Mouse (Mus musculus) inflammation-experienced regulatory T-cells, adult 6 months (primary cell): Measurements from ENCODE around the gene St5. TPM values are rescaled to one million over a fixed set of nuclear protein-coding genes. Genes with fewer than 3 reads are reported as not detected.

Source experiments
- ATAC-seq: one replicate; pipeline ENCODE4 v1.8.0; 2017
- polyA plus RNA-seq, 3 experiments: library from polyadenylated mRNA; unstranded; fragments of 100-300 nt; shearing (Covaris generic); gene quantifications; one replicate each; pipeline ENCODE4 v1.2.1; 2017

Gene St5
- under 1 TPM; 0.36 to 0.90 (median 0.47) TPM for polyA plus RNA-seq

DNA sequence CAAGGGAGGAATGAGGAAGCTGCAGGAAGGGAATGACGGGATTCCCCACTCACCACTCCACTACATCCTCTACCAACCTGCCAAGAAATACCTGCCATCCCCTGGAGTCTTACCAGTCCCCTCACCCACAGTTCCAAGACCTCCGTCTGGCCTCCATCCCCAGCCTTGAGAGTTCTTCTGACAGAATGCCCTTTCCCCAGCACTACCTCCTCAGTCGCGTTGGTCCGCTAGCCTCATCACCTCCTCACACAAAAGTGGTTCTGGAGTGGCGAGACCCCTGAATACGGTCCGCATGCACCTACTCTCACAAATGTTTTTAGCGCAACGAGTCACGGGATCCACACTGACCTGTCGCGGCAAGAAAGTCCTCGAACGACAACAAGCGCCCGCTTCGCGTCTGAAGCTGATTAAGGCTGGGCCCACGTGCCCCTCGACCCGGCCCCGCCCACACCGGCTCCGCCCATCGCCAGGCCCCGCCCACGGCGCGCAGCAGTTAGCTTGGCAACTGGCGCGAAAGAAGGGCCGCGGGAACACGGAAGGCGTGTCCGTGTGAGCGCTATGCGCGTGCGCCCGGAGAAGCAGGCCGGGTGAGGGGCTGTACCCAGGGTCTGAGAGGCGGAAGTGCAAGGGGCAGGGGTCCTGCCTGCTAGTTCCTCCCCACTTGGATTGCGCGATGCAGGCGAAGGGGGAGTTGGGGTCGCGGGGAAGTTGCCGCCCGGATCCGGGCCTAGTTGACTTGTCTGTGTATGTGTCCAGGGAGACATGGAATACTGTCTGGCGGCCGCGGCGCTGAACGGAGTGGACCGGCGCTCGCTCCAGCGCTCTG lies at the start of gene St5, which contains the start of gene Akip1:
TSS of gene St5 (minus strand) at position 416 of the 826 bp plus-strand sequence.
TSS of gene Akip1 (plus strand) at position 501 of the 826 bp plus-strand sequence.
- peak; percentile 88 for ATAC-seq

- ATAC-seq, result peak; percentile 91
These were observed 48.9 kb upstream of the St5 start, which contains the start of gene Tmem9b for GRCm38 (mm10) chr7:109752008-109752925. TSS of gene Tmem9b (minus strand) at chr7:109752875.

DNA sequence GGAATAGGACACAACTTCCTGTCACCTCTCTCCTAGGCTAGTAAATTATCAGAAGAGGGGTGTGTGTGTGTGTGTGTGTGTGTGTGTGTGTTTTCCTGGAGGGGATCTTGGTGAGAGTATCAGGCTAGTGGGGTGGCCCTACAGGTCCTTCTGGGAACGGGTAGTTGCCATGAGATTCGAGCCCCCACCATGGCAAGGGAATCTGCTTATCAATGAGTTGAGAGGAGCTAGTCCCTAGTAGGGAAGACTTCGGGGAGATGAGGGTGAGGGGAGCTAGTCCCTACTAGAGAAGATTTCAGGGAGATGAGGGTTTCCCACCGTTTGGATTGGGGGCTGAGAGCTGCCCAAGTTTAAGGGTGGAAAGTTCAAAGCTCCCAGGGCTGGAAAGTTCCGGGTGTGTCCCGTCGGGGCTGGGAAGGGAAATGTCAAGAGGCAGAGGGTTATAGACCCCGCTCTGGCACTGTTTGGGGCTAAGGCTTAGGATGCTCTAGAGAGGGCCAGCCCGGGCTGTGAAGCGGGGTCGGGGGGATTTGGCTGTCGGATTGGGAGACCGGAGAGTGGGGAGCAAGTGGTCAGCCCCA lies 48.1 kb upstream of the St5 start:
- ATAC-seq, result peak; percentile 29

DNA sequence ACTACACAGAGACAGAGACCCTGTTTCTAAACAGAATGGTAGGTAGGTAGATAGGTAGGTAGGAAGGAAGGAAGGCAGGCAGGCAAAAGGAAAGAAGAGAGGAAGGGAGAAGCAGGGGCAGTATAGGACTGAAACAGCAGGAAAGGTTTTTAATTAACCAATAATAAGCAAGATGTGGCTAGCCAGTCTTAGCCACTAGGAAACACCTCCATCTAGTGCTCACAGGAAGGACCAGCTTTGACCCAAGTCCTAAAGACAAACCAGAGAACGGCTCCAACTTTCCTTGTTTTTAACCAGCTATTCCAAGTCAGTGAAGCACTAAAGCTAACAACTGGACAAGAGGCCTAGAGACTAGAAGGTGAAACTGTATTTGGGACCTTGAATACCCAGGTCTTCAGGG lies 44.3 kb upstream of the St5 start:
- no peak for ATAC-seq

GRCm38 (mm10) chr7:109741703-109742102 lies 38.3 kb upstream of the St5 start:
- peak; percentile 76 for ATAC-seq

- ATAC-seq, result peak; percentile 68
These were observed 37.7 kb upstream of the St5 start for GRCm38 (mm10) chr7:109741060-109741459.

GRCm38 (mm10) chr7:109739822-109740370 lies 36.5 kb upstream of the St5 start:
- ATAC-seq, result no peak

DNA sequence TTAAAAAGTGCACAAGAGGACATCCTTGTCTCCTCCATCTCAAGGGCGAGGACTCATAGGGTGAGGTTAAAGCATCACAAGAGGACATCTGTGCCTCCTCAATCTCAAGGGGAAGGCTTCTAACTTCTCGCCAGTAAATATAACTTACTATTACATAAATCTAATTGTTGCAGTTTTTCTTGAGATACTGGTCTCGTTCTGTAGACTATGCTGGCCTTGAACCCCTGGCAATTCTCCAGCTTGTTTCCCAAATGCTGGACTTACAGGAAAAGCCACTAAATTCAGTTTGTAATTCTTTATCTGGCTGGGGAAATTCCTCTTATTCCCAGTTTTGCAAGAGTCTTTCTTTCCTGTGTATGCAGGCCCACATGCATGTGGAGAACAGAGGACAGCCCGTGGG lies 31.4 kb upstream of the St5 start:
- no peak for ATAC-seq

DNA sequence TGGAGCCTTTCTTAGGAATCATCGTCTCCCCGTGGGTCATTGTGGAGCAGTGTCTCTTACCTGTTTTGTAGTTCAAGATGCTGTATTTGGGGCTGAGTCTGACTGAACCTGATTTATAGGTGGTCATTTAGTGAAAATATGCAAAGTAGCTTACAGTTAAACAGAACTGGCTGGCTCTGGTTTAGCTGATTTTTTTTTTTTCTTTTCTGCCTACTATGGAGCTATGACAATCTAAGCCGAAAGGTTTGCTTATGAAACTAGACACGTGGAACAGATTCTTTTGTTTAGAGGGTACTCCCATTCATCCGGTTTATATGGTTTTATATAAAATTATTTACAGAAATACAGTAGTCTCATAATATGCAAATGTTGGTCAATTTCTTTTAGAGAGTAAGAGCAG lies 28.2 kb upstream of the St5 start, which contains the start of gene Ascl3:
TSS of gene Ascl3 (minus strand) at position 101 of the 400 bp plus-strand sequence.
- ATAC-seq, result no peak

- ATAC-seq, result no peak
These were observed 20.3 kb upstream of the St5 start, which contains the start of gene BC051019 for GRCm38 (mm10) chr7:109723697-109724096. TSS of gene BC051019 (minus strand) at chr7:109723850.

GRCm38 (mm10) chr7:109723114-109723513 lies 19.7 kb upstream of the St5 start:
- no peak for ATAC-seq

- ATAC-seq, result no peak
These were observed 19.2 kb upstream of the St5 start for GRCm38 (mm10) chr7:109722618-109723017.

- ATAC-seq, result no peak
These were observed 15.9 kb upstream of the St5 start for GRCm38 (mm10) chr7:109719286-109719685.

DNA sequence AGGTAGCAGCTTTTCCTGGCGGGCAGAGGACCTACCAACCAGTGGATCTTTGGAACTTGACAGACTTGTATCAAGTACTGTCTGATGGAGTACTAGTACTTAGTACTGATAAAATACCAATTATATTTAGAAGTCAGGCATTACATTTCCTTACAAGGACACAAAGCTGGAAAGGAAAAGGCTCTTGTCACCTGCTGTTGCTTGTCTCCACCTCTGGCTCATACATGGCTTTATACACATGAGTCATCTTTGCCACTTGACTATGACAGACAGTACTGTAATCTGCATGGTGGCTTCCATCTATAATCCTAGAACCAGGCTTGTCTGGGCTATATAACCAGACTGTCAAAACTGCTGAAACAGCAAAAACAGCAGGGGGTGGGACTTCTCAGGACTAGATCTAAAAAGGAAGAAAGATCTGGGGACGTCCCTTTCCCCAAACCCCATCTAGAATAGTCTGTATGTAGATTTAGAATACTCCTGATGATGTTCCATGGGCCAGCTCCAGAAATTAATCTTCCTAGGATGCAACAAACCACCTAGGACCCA lies 10.1 kb upstream of the St5 start:
- no peak for ATAC-seq

GRCm38 (mm10) chr7:109712198-109712597 lies 8.8 kb upstream of the St5 start:
- no peak for ATAC-seq

GRCm38 (mm10) chr7:109710069-109710468 lies 6.7 kb upstream of the St5 start:
- ATAC-seq, result no peak

- no peak for ATAC-seq
These were observed 5.6 kb upstream of the St5 start for GRCm38 (mm10) chr7:109708961-109709382.

DNA sequence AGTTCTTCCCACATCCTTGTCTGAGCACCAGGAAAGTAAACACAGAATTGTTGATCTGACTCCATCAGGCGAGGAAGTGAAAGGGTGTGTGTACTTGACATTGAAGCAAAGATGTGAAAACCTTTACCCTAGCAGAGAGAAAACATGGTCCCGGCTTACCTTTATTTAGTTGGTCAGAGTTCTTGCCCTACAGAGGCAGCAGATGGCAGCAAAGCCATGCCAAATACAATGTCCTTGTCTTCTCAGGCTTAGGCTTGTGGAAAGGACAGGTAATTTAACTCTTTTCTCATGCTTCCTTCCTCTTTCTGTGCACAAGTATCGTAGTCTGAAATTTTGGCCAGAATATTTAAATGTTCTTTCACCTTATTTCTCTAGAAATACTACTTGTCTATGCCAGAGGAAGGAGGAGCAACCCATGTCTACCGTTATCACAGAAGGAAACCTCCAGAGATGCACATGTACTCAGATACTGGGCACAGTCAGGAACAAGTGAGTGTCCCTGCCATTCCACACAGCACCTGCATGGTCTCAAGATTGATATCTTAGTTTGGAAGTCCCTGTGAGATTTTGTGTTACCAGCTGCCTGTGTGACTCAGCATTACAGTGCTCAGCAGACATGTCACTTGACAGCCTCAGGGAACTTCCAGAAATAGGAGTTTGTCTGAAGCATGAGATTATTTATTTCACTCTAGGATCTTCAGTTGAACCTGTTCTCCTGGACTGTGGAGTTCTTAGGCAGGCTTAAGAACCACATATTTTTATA lies 3.8 kb upstream of the St5 start:
- ATAC-seq, result peak; percentile 74

DNA sequence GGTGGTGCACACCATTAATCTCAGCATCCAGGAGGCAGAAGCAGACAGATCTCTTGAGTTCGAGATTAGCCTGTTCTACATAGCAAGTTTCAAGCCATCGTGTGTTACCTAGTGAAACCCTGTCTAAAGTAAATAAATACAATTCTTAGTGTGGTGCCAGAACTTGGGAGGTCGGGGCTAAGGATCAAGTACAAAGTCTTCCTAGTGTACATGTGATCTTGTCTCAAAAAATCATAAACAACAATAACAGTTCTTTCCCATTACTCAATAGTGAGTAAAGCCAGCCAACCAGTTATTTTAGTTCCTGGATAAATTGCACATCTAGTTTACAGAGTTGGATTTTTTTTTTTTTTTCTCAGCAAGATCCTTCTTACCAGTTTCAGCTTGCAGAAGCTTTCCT lies 1.1 kb upstream of the St5 start:
- ATAC-seq, result no peak

- ATAC-seq, result no peak
These were observed 592 bp upstream of the St5 start for GRCm38 (mm10) chr7:109704016-109704377.

- ATAC-seq, result no peak
These were observed 684 bp downstream of the St5 start for GRCm38 (mm10) chr7:109702721-109703120.
